Comparison of ENCODE assay signal across 8 mouse cellular contexts in genomic region chr10:30810247-30810966, GRCm38 (mm10). TPM values are rescaled to one million over a fixed set of nuclear protein-coding genes. Genes with fewer than 3 reads are reported as not detected.
DNase-seq lines count a peak whose midpoint lies in the region; ATAC-seq and TF ChIP-seq lines count a peak whose summit lies in the region.

No protein-coding gene starts in this region.

- no peaks in the 10 kb centered on the region for H3K27me3 ChIP-seq in cerebellum, adult 2 months (ENCODE audit: control insufficient read depth, insufficient read depth, low read length)
- H3K27me3 ChIP-seq in forebrain, postnatal 0 days (ENCODE audit: insufficient read depth, low read length): no peaks in the 10 kb centered on the region
- H3K27me3 ChIP-seq in intestine, embryonic 15.5 days (replicated peaks): no peaks in the 10 kb centered on the region
- no peaks in the 10 kb centered on the region for H3K27me3 ChIP-seq in lung, embryonic 15.5 days
- H3K27me3 ChIP-seq in splenic B cell, adult 2 months (ENCODE audit: control insufficient read depth, insufficient read depth, low read length, poor library complexity, severe bottlenecking): no peaks in the 10 kb centered on the region

- H3K36me3 ChIP-seq in forebrain, postnatal 0 days (ENCODE audit: insufficient read depth): no peaks in the 10 kb centered on the region
- no peaks in the 10 kb centered on the region for H3K36me3 ChIP-seq in intestine, embryonic 15.5 days
- no peaks in the 10 kb centered on the region for H3K36me3 ChIP-seq in lung, embryonic 15.5 days
- H3K36me3 ChIP-seq in splenic B cell, adult 2 months (ENCODE audit: control insufficient read depth, insufficient read depth, low read length, poor library complexity, severe bottlenecking): no peaks in the 10 kb centered on the region

- 5% methylated on average over 9 of the region's 9 CpGs for WGBS in cerebellum, adult 2 months
- WGBS in forebrain, postnatal 0 days: 30% methylated on average over 9 of the region's 9 CpGs
- 40% methylated on average over 9 of the region's 9 CpGs for WGBS in intestine, embryonic 15.5 days
- WGBS in lung, embryonic 15.5 days: 25% methylated on average over 9 of the region's 9 CpGs

- ATAC-seq in forebrain, postnatal 0 days: peak; percentile 43
- ATAC-seq in intestine, embryonic 15.5 days: peak; percentile 74
- ATAC-seq in lung, embryonic 15.5 days (ENCODE audit: borderline replicate concordance, extremely low read depth, low FRiP score, low TSS enrichment): peak; percentile 70; the same call in 1 of the 2 replicates

- TF ChIP-seq CTCF in cerebellum, adult 2 months (IDR thresholded peaks at IDR 0.05; ENCODE audit: borderline replicate concordance, insufficient read depth, low read depth, low read length): no peak
- TF ChIP-seq CTCF in forebrain, postnatal 0 days (IDR thresholded peaks at IDR 0.05; ENCODE audit: low read depth): no peak

- peak overlapping the region; percentile 48 for H3K9ac ChIP-seq in forebrain, postnatal 0 days
- peak overlapping the region; percentile 44; the same call in 1 of the 2 replicates for H3K9ac ChIP-seq in intestine, embryonic 15.5 days
- H3K9ac ChIP-seq in lung, embryonic 15.5 days: no peak overlapping the region

- H3K4me2 ChIP-seq in forebrain, postnatal 0 days (ENCODE audit: low read depth): peak overlapping the region; percentile 46
- H3K4me2 ChIP-seq in intestine, embryonic 15.5 days (replicated peaks): peak overlapping the region; percentile 52
- H3K4me2 ChIP-seq in lung, embryonic 15.5 days: peak overlapping the region; percentile 51

- DNase-seq in kidney, adult 11 months: peak; percentile 33
- DNase-seq in kidney, postnatal 4 days: no peak
- peak; percentile 52 to 65 for DNase-seq in cerebellum, adult 2 months
- no peak for DNase-seq in forebrain, postnatal 0 days
- DNase-seq in splenic B cell, adult 2 months (ENCODE audit: low read depth, low spot score): peak; percentile 4
- no peak for DNase-seq in urinary bladder, postnatal 4 days (ENCODE audit: low spot score in 2 of 2)

- H3K9me3 ChIP-seq in forebrain, postnatal 0 days (ENCODE audit: low read length): no peaks in the 10 kb centered on the region
- no peaks in the 10 kb centered on the region for H3K9me3 ChIP-seq in intestine, embryonic 15.5 days
- H3K9me3 ChIP-seq in lung, embryonic 15.5 days: no peaks in the 10 kb centered on the region

- H3K27ac ChIP-seq in cerebellum, adult 2 months (ENCODE audit: insufficient read depth, low read length): peak overlapping the region; percentile 86; the same call in 1 of the 2 replicates
- H3K27ac ChIP-seq in forebrain, postnatal 0 days (ENCODE audit: low read depth, low read length): peak overlapping the region; percentile 66
- H3K27ac ChIP-seq in intestine, embryonic 15.5 days: no peak overlapping the region
- no peak overlapping the region for H3K27ac ChIP-seq in lung, embryonic 15.5 days

- peak overlapping the region; percentile 99 for H3K4me3 ChIP-seq in cerebellum, adult 2 months (replicated peaks; ENCODE audit: insufficient read depth, low read depth, low read length)
- H3K4me3 ChIP-seq in forebrain, postnatal 0 days (ENCODE audit: low read depth, low read length): peak overlapping the region; percentile 43
- H3K4me3 ChIP-seq in intestine, embryonic 15.5 days (replicated peaks): peak overlapping the region; percentile 39
- H3K4me3 ChIP-seq in lung, embryonic 15.5 days: peak overlapping the region; percentile 46

- no peak for TF ChIP-seq POLR2A in cerebellum, adult 2 months (IDR thresholded peaks at IDR 0.05; ENCODE audit: borderline replicate concordance, insufficient read depth, low read length)

- H3K4me1 ChIP-seq in cerebellum, adult 2 months (ENCODE audit: control insufficient read depth, insufficient read depth, low read length): no peaks in the 10 kb centered on the region
- H3K4me1 ChIP-seq in forebrain, postnatal 0 days (ENCODE audit: insufficient read depth): 0 out of 2 replicates have a peak, but pooled peaks cover 4% of the 10 kb centered on the region
- H3K4me1 ChIP-seq in intestine, embryonic 15.5 days (replicated peaks): no peaks in the 10 kb centered on the region
- peaks cover 5% of the 10 kb centered on the region; the same call in 1 of the 2 replicates for H3K4me1 ChIP-seq in lung, embryonic 15.5 days

RNA-seq across cellular contexts. Expression of gene Ncoa7, which starts 7.3 kb away (rescaled TPM):
- 65.5 and 69.4 TPM in 2 replicates for polyA plus RNA-seq in cerebellum, adult 2 months (2012; rRNA removed)
- total RNA-seq in forebrain, postnatal 0 days (2014; rRNA removed): 21.1 and 22.7 TPM in 2 replicates
- polyA plus RNA-seq in forebrain, postnatal 0 days (2015; fragmentation: Nextera tagmentation; extraction: Ambion mirVana): 9.2 and 19.1 TPM in 2 replicates
- 9.3 and 10.0 TPM in 2 replicates for polyA plus RNA-seq in intestine, embryonic 15.5 days (2015; fragmentation: Nextera tagmentation; extraction: Ambion mirVana)
- 9.5 and 10.1 TPM in 2 replicates for polyA plus RNA-seq in lung, embryonic 15.5 days (2015; fragmentation: Nextera tagmentation; extraction: Ambion mirVana)

RNA-seq across cellular contexts. Expression of gene Hey2, which starts 32.2 kb away (rescaled TPM):
- 5.9 and 6.2 TPM in 2 replicates for polyA plus RNA-seq in cerebellum, adult 2 months (2012; rRNA removed)
- total RNA-seq in forebrain, postnatal 0 days (2014; rRNA removed): 5.5 and 7.7 TPM in 2 replicates
- polyA plus RNA-seq in forebrain, postnatal 0 days (2015; fragmentation: Nextera tagmentation; extraction: Ambion mirVana): 2.0 and 2.7 TPM in 2 replicates
- polyA plus RNA-seq in intestine, embryonic 15.5 days (2015; fragmentation: Nextera tagmentation; extraction: Ambion mirVana): 4.0 and 5.0 TPM in 2 replicates
- polyA plus RNA-seq in lung, embryonic 15.5 days (2015; fragmentation: Nextera tagmentation; extraction: Ambion mirVana): 3.5 and 3.8 TPM in 2 replicates

Comparison
In these comparisons a context has a peak if more than half of its experiments do, and no peak if none do; other contexts are left out.
1. DNase-seq: peak in kidney, adult 11 months (single experiment), cerebellum, adult 2 months (2 of 2) and splenic B cell, adult 2 months (single experiment); none in kidney, postnatal 4 days (0 of 2), forebrain, postnatal 0 days (single experiment) and urinary bladder, postnatal 4 days (0 of 2).
2. H3K27ac ChIP-seq: peak in cerebellum, adult 2 months (single experiment) and forebrain, postnatal 0 days (single experiment); none in intestine, embryonic 15.5 days (single experiment) and lung, embryonic 15.5 days (single experiment).
3. H3K4me3 ChIP-seq: peak in every context shown above with its lines; median percentile 99 in cerebellum, adult 2 months; 46 in lung, embryonic 15.5 days; 43 in forebrain, postnatal 0 days; 39 in intestine, embryonic 15.5 days.
4. Peak in every context shown above with its lines, with median percentiles within 50 percentile points of each other: ATAC-seq and H3K4me2 ChIP-seq.